Mouse (Mus musculus) limb, embryonic 12.5 days (tissue): Measurements from ENCODE around the gene Midn. TPM values are rescaled to one million over a fixed set of nuclear protein-coding genes. Genes with fewer than 3 reads are reported as not detected.

ENCODE experiments used
- ATAC-seq: fragments of 200-750 bp; cut with Nextera tagmentation; 2 replicates; pipeline ENCODE4 v1.8.0; 2017; ENCODE audit warnings: low read depth, moderate TSS enrichment; ENCODE audit not compliant: insufficient number of reproducible peaks, insufficient read depth, low FRiP score, low TSS enrichment
- H3K27ac ChIP-seq: fragments of 300-500 bp; sonication (generic); 2 replicates; pipeline ENCODE4 v1.5.1; 2016; ENCODE audit warnings: mild to moderate bottlenecking, moderate library complexity
- H3K27me3 ChIP-seq: fragments of 300-500 bp; sonication (generic); 2 replicates; pipeline ENCODE4 v1.6.1; 2016; ENCODE audit warnings: mild to moderate bottlenecking, moderate library complexity
- H3K36me3 ChIP-seq: fragments of 300-500 bp; sonication (generic); 2 replicates; pipeline ENCODE4 v1.6.1; 2016; ENCODE audit warnings: mild to moderate bottlenecking, moderate library complexity
- H3K4me1 ChIP-seq: fragments of 300-500 bp; sonication (generic); replicated peaks from 2 replicates; pipeline ENCODE4 v1.6.1; 2016
- H3K4me2 ChIP-seq: fragments of 300-500 bp; sonication (generic); 2 replicates; pipeline ENCODE4 v1.6.1; 2016; ENCODE audit warnings: mild to moderate bottlenecking, moderate library complexity
- H3K4me3 ChIP-seq: fragments of 300-500 bp; sonication (generic); replicated peaks from 2 replicates; pipeline ENCODE4 v1.5.1; 2016; ENCODE audit warnings: mild to moderate bottlenecking
- H3K9ac ChIP-seq: fragments of 300-500 bp; sonication (generic); replicated peaks from 2 replicates; pipeline ENCODE4 v1.6.1; 2016; ENCODE audit warnings: mild to moderate bottlenecking, moderate library complexity
- H3K9me3 ChIP-seq: fragments of 300-500 bp; sonication (generic); 2 replicates; pipeline ENCODE4 v1.6.1; 2016; ENCODE audit warnings: mild to moderate bottlenecking, moderate library complexity
- WGBS: fragments of 180-500 bp; shearing (Covaris S2); methylation state at CpG from one replicate; pipeline ENCODE4 v1.1.7; 2016; 5-methylcytosine and 5-hydroxymethylcytosine counted together
- polyA plus RNA-seq: library from polyadenylated mRNA; unstranded; fragments of >200 nt; fragmentation: Nextera tagmentation; extraction: Ambion mirVana; gene quantifications from 2 replicates; pipeline ENCODE4 v1.2.1, GENCODE M21; 2016

The Midn gene
- polyA plus RNA-seq, 1 experiment from 2014 or later: 30.6 TPM

- ATAC-seq: no peak
- Histone ChIP-seq H3K27ac (no peak overlapping the region), H3K9ac (no peak overlapping the region; the same call in 1 of the 2 replicates)
Observed at GRCm38 (mm10) chr10:80130403-80131031, 17.6 kb upstream of the Midn start.

GRCm38 (mm10) chr10:80131316-80131951 lies 16.6 kb upstream of the Midn start:
- Histone ChIP-seq H3K36me3 (peaks cover 90% of the 10 kb centered on the region), H3K27me3 (peaks cover 33% of the 10 kb centered on the region), H3K4me1 (peaks cover 17% of the 10 kb centered on the region), H3K4me2 (peak overlapping the region; percentile 56), H3K4me3 (peak overlapping the region; percentile 25), H3K9me3 (0 out of 2 replicates have a peak, but pooled peaks cover 5% of the 10 kb centered on the region), H3K9ac (peak overlapping the region; percentile 50), H3K27ac (0 out of 2 replicates have a peak overlapping the region, but pooled peaks have one; percentile 35)
- 17% methylated on average over 55 of the region's 55 CpGs for whole genome bisulfite sequencing
- no peak for ATAC-seq

More at GRCm38 (mm10) chr10:80130403-80131031, 17.6 kb upstream of the Midn start:
- peaks cover 95% of the 10 kb centered on the region for H3K36me3 ChIP-seq
- no peak overlapping the region for H3K4me3 ChIP-seq
- peaks cover 24% of the 10 kb centered on the region for H3K27me3 ChIP-seq
- H3K4me1 ChIP-seq: peaks cover 14% of the 10 kb centered on the region
- 81% methylated on average over 18 of the region's 18 CpGs for WGBS
- H3K9me3 ChIP-seq: no peaks in the 10 kb centered on the region
- H3K4me2 ChIP-seq: peak overlapping the region; percentile 56; the same call in 1 of the 2 replicates

- H3K27me3 ChIP-seq: peaks cover 38% of the 10 kb centered on the region
- H3K4me3 ChIP-seq: peak overlapping the region; percentile 25
- no peak for ATAC-seq
- H3K4me1 ChIP-seq: peaks cover 23% of the 10 kb centered on the region
- 0 out of 2 replicates have a peak overlapping the region, but pooled peaks have one; percentile 35 for H3K27ac ChIP-seq
- H3K4me2 ChIP-seq: peak overlapping the region; percentile 56
- 0 out of 2 replicates have a peak, but pooled peaks cover 5% of the 10 kb centered on the region for H3K9me3 ChIP-seq
- WGBS: 34% methylated on average over 27 of the region's 27 CpGs
- peaks cover 85% of the 10 kb centered on the region for H3K36me3 ChIP-seq
- H3K9ac ChIP-seq: peak overlapping the region; percentile 50
Observed at GRCm38 (mm10) chr10:80131952-80132350, 16.1 kb upstream of the Midn start.

GRCm38 (mm10) chr10:80133226-80133849 lies 14.7 kb upstream of the Midn start:
- H3K4me3 ChIP-seq: no peak overlapping the region
- no peak overlapping the region for H3K27ac ChIP-seq
- 77% methylated on average over 8 of the region's 8 CpGs for WGBS
- no peak for ATAC-seq
- peaks cover 71% of the 10 kb centered on the region for H3K36me3 ChIP-seq
- peaks cover 36% of the 10 kb centered on the region for H3K4me1 ChIP-seq
- H3K9ac ChIP-seq: no peak overlapping the region
- 0 out of 2 replicates have a peak, but pooled peaks cover 5% of the 10 kb centered on the region for H3K9me3 ChIP-seq
- peaks cover 52% of the 10 kb centered on the region for H3K27me3 ChIP-seq
- no peak overlapping the region for H3K4me2 ChIP-seq

- WGBS: 86% methylated on average over 9 of the region's 9 CpGs
- Histone ChIP-seq H3K36me3 (peaks cover 60% of the 10 kb centered on the region), H3K4me1 (peaks cover 44% of the 10 kb centered on the region), H3K27me3 (peaks cover 63% of the 10 kb centered on the region), H3K9me3 (0 out of 2 replicates have a peak, but pooled peaks cover 5% of the 10 kb centered on the region), H3K27ac (no peak overlapping the region), H3K4me2 (no peak overlapping the region), H3K4me3 (no peak overlapping the region), H3K9ac (no peak overlapping the region)
- no peak for ATAC-seq
Observed at GRCm38 (mm10) chr10:80134421-80134820, 13.7 kb upstream of the Midn start.

- no peak overlapping the region for H3K27ac ChIP-seq
- no peak overlapping the region for H3K9ac ChIP-seq
- peaks cover 52% of the 10 kb centered on the region for H3K36me3 ChIP-seq
- H3K4me3 ChIP-seq: no peak overlapping the region
- peaks cover 47% of the 10 kb centered on the region for H3K4me1 ChIP-seq
- no peak overlapping the region for H3K4me2 ChIP-seq
- no peak for ATAC-seq
- peaks cover 65% of the 10 kb centered on the region for H3K27me3 ChIP-seq
- 79% methylated on average over 10 of the region's 10 CpGs for WGBS
- 0 out of 2 replicates have a peak, but pooled peaks cover 5% of the 10 kb centered on the region for H3K9me3 ChIP-seq
Observed at GRCm38 (mm10) chr10:80135161-80135560, 12.9 kb upstream of the Midn start.

- Histone ChIP-seq H3K9ac (no peak overlapping the region), H3K27ac (no peak overlapping the region), H3K4me3 (no peak overlapping the region), H3K36me3 (peaks cover 48% of the 10 kb centered on the region), H3K27me3 (peaks cover 70% of the 10 kb centered on the region), H3K9me3 (0 out of 2 replicates have a peak, but pooled peaks cover 5% of the 10 kb centered on the region), H3K4me1 (peaks cover 49% of the 10 kb centered on the region), H3K4me2 (no peak overlapping the region)
- ATAC-seq: no peak
- WGBS: 89% methylated on average over 1 of the region's 1 CpGs
Observed at GRCm38 (mm10) chr10:80135641-80136040, 12.4 kb upstream of the Midn start.

- WGBS: 19% methylated on average over 41 of the region's 49 CpGs
- H3K36me3 ChIP-seq: peaks cover 40% of the 10 kb centered on the region
- peaks cover 67% of the 10 kb centered on the region for H3K27me3 ChIP-seq
- 0 out of 2 replicates have a peak, but pooled peaks cover 5% of the 10 kb centered on the region for H3K9me3 ChIP-seq
- H3K9ac ChIP-seq: peak overlapping the region; percentile 85; the same call in 1 of the 2 replicates
- no peak overlapping the region for H3K27ac ChIP-seq
- H3K4me2 ChIP-seq: peak overlapping the region; percentile 98
- H3K4me1 ChIP-seq: peaks cover 51% of the 10 kb centered on the region
- ATAC-seq: no peak
- H3K4me3 ChIP-seq: peak overlapping the region; percentile 81
Observed at GRCm38 (mm10) chr10:80136179-80136951, 11.7 kb upstream of the Midn start.

- 0 out of 2 replicates have a peak, but pooled peaks cover 5% of the 10 kb centered on the region for H3K9me3 ChIP-seq
- H3K9ac ChIP-seq: peak overlapping the region; percentile 85
- H3K27me3 ChIP-seq: peaks cover 63% of the 10 kb centered on the region
- peaks cover 44% of the 10 kb centered on the region for H3K4me1 ChIP-seq
- 5% methylated on average over 29 of the region's 29 CpGs for WGBS
- peak overlapping the region; percentile 81 for H3K4me3 ChIP-seq
- no peak for ATAC-seq
- H3K36me3 ChIP-seq: peaks cover 33% of the 10 kb centered on the region
- no peak overlapping the region for H3K27ac ChIP-seq
- H3K4me2 ChIP-seq: peak overlapping the region; percentile 98
Observed at GRCm38 (mm10) chr10:80136952-80137625, 11.0 kb upstream of the Midn start.
